Comparison of ENCODE assay signal across 8 mouse cellular contexts in the genomic region with DNA sequence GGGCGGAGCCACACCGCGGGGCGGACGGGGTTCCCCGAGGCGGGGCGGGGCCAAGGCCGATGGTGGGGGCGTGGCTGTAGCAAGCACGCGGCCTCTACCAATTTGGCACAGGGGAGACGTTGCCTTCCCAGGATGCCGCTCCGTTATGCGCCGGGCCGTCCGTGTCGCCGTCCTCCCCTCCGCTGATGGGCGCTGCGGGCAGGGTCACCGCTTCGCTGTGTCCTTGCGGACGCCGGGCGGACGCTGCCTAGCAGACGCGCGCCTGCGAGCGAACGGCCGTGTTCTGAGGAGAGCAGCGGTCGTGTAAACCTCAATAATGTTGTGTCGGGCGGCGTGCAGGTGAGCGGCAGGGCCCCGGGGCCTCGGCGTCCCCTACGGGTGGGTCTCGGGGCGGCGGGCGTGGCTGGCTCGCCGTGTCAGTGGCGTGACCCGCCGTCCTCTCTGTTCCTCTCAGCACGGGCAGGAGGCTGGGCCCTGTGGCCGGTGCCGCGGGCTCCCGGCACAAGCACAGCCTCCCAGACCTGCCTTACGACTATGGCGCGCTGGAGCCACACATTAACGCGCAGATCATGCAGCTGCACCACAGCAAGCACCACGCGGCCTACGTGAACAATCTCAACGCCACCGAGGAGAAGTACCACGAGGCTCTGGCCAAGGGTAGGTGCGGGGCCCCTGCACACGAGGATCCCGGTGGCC. TPM values are rescaled to one million over a fixed set of nuclear protein-coding genes. Genes with fewer than 3 reads are reported as not detected.
A peak's percentile ranks its signal among the peaks of the same experiment; 100 is the strongest.
DNase-seq lines count a peak whose midpoint lies in the region; ATAC-seq and TF ChIP-seq lines count a peak whose summit lies in the region.

No protein-coding gene starts in this region.

- H3K4me3 ChIP-seq in G1E (ENCODE audit: low read depth, low read length), result peak overlapping the region; percentile 89
- peak overlapping the region; percentile 91 for H3K4me3 ChIP-seq in forebrain, embryonic 16.5 days (replicated peaks; ENCODE audit: low read length)
- H3K4me3 ChIP-seq in lung, embryonic 15.5 days, result peak overlapping the region; percentile 90

- TF ChIP-seq CTCF in G1E (IDR thresholded peaks at IDR 0.05; ENCODE audit: low read depth, low read length), result no peak

- peaks cover 24% of the 10 kb centered on the region for H3K36me3 ChIP-seq in G1E (replicated peaks)
- peaks cover 4% of the 10 kb centered on the region for H3K36me3 ChIP-seq in forebrain, embryonic 16.5 days (ENCODE audit: control insufficient read depth, insufficient read depth)
- H3K36me3 ChIP-seq in lung, embryonic 15.5 days, result peaks cover 20% of the 10 kb centered on the region

- WGBS in forebrain, embryonic 16.5 days, result under 1% methylated on average over 72 of the region's 76 CpGs
- under 1% methylated on average over 76 of the region's 76 CpGs for WGBS in lung, embryonic 15.5 days

- H3K4me1 ChIP-seq in G1E (ENCODE audit: insufficient read depth, low read depth, low read length), result peaks cover 18% of the 10 kb centered on the region
- peaks cover 15% of the 10 kb centered on the region for H3K4me1 ChIP-seq in forebrain, embryonic 16.5 days (replicated peaks; ENCODE audit: control insufficient read depth, insufficient read depth, low read length)
- peaks cover 12% of the 10 kb centered on the region for H3K4me1 ChIP-seq in lung, embryonic 15.5 days

- H3K27ac ChIP-seq in forebrain, embryonic 16.5 days (ENCODE audit: low read length), result peak overlapping the region; percentile 73
- H3K27ac ChIP-seq in lung, embryonic 15.5 days, result peak overlapping the region; percentile 90

- H3K4me2 ChIP-seq in forebrain, embryonic 16.5 days (ENCODE audit: low read length), result peak overlapping the region; percentile 63
- H3K4me2 ChIP-seq in lung, embryonic 15.5 days, result peak overlapping the region; percentile 72

- 0 out of 2 replicates have a peak, but pooled peaks cover 2% of the 10 kb centered on the region for H3K9me3 ChIP-seq in G1E (replicated peaks)
- no peaks in the 10 kb centered on the region for H3K9me3 ChIP-seq in forebrain, embryonic 16.5 days (ENCODE audit: control insufficient read depth, low read length)
- no peaks in the 10 kb centered on the region for H3K9me3 ChIP-seq in lung, embryonic 15.5 days

- peak; percentile 91 for DNase-seq in G1E (ENCODE audit: low spot score)
- DNase-seq in cerebellum, adult 18-20 months, result peak; percentile 99
- peak; percentile 100 for DNase-seq in heart, postnatal 4 days
- peak; percentile 96 to 97 for DNase-seq in layer of hippocampus, adult 8-10 months (ENCODE audit: low spot score in 2 of 2)
- peak; percentile 99 for DNase-seq in ovary, adult 18-20 months (ENCODE audit: low spot score)
- peak; percentile 92 for DNase-seq in thymus, postnatal 0 days (ENCODE audit: low spot score)

- no peaks in the 10 kb centered on the region for H3K27me3 ChIP-seq in G1E (ENCODE audit: insufficient read depth, low read length)
- no peaks in the 10 kb centered on the region for H3K27me3 ChIP-seq in forebrain, embryonic 16.5 days (replicated peaks; ENCODE audit: control insufficient read depth, insufficient read depth, low read length)
- H3K27me3 ChIP-seq in lung, embryonic 15.5 days, result no peaks in the 10 kb centered on the region

- H3K9ac ChIP-seq in forebrain, embryonic 16.5 days (replicated peaks; ENCODE audit: low read depth, low read length), result peak overlapping the region; percentile 86
- peak overlapping the region; percentile 69 for H3K9ac ChIP-seq in lung, embryonic 15.5 days

- peak; percentile 92 for ATAC-seq in G1E (ENCODE audit: extremely low read depth, insufficient number of reproducible peaks, low FRiP score, poor library complexity, severe bottlenecking)
- peak; percentile 98 for ATAC-seq in forebrain, embryonic 16.5 days
- ATAC-seq in lung, embryonic 15.5 days (ENCODE audit: borderline replicate concordance, extremely low read depth, low FRiP score, low TSS enrichment), result peak; percentile 98

RNA-seq across cellular contexts. Expression of gene Sod2, which starts 1.2 kb away (rescaled TPM):
- total RNA-seq in G1E (2014; fragmentation: Nextera tagmentation), result 107 and 144 TPM in 2 replicates
- 102 and 111 TPM in 2 replicates for total RNA-seq in G1E (2017)
- 407 and 592 TPM in 2 replicates for polyA plus RNA-seq in G1E (2012)
- 107 and 120 TPM in 2 replicates for polyA plus RNA-seq in forebrain, embryonic 16.5 days (2015; fragmentation: Nextera tagmentation; extraction: Ambion mirVana)
- total RNA-seq in heart, postnatal 4 days (2021), result 100 to 1,000 TPM; 589 to 631 TPM
- 100 to 1,000 TPM; 219 to 252 (median 242) TPM for total RNA-seq in layer of hippocampus, adult 8-10 months (2022)
- polyA plus RNA-seq in lung, embryonic 15.5 days (2015; fragmentation: Nextera tagmentation; extraction: Ambion mirVana), result 101 and 106 TPM in 2 replicates
- polyA plus RNA-seq in thymus, postnatal 0 days (2015; fragmentation: Nextera tagmentation; extraction: Ambion mirVana), result 133 and 143 TPM in 2 replicates

RNA-seq across cellular contexts. Expression of gene Wtap, which starts 13.9 kb away (rescaled TPM):
- 103 and 107 TPM in 2 replicates for total RNA-seq in G1E (2014; fragmentation: Nextera tagmentation)
- total RNA-seq in G1E (2017), result 150 and 173 TPM in 2 replicates
- 37.5 and 44.0 TPM in 2 replicates for polyA plus RNA-seq in G1E (2012)
- 155 and 168 TPM in 2 replicates for polyA plus RNA-seq in forebrain, embryonic 16.5 days (2015; fragmentation: Nextera tagmentation; extraction: Ambion mirVana)
- total RNA-seq in heart, postnatal 4 days (2021), result 10 to 100 TPM; 54.9 to 56.8 TPM
- total RNA-seq in layer of hippocampus, adult 8-10 months (2022), result 10 to 100 TPM; 54.6 to 58.4 (median 55.5) TPM
- 115 and 129 TPM in 2 replicates for polyA plus RNA-seq in lung, embryonic 15.5 days (2015; fragmentation: Nextera tagmentation; extraction: Ambion mirVana)
- polyA plus RNA-seq in thymus, postnatal 0 days (2015; fragmentation: Nextera tagmentation; extraction: Ambion mirVana), result 185 and 210 TPM in 2 replicates

RNA-seq across cellular contexts. Expression of gene Gpr31b, which starts 44.2 kb away (rescaled TPM):
- total RNA-seq in G1E (2014; fragmentation: Nextera tagmentation) (not detected in 2 replicates), G1E (2017) (0.17 and 0.27 TPM in 2 replicates)
- not detected in 2 replicates for polyA plus RNA-seq in G1E (2012)
- 0.25 and 0.58 TPM in 2 replicates for polyA plus RNA-seq in forebrain, embryonic 16.5 days (2015; fragmentation: Nextera tagmentation; extraction: Ambion mirVana)
- under 1 TPM in 1 of 2 experiments, not detected in 1; 0.23 TPM for total RNA-seq in heart, postnatal 4 days (2021)
- not detected for total RNA-seq in layer of hippocampus, adult 8-10 months (2022)
- polyA plus RNA-seq in lung, embryonic 15.5 days (2015; fragmentation: Nextera tagmentation; extraction: Ambion mirVana), result 0.26 TPM in 1 of 2 replicates, not detected in the other
- polyA plus RNA-seq in thymus, postnatal 0 days (2015; fragmentation: Nextera tagmentation; extraction: Ambion mirVana), result 0.16 TPM in 1 of 2 replicates, not detected in the other

RNA-seq across cellular contexts. Expression of gene Acat2, which starts 47.3 kb away (rescaled TPM):
- total RNA-seq in G1E (2014; fragmentation: Nextera tagmentation) (27.5 and 36.6 TPM in 2 replicates), G1E (2017) (91.9 and 98.6 TPM in 2 replicates)
- 10.3 and 14.4 TPM in 2 replicates for polyA plus RNA-seq in G1E (2012)
- 336 and 338 TPM in 2 replicates for polyA plus RNA-seq in forebrain, embryonic 16.5 days (2015; fragmentation: Nextera tagmentation; extraction: Ambion mirVana)
- 10 to 100 TPM; 20.3 to 21.1 TPM for total RNA-seq in heart, postnatal 4 days (2021)
- total RNA-seq in layer of hippocampus, adult 8-10 months (2022), result 10 to 100 TPM; 45.6 to 65.8 (median 56.4) TPM
- 116 and 117 TPM in 2 replicates for polyA plus RNA-seq in lung, embryonic 15.5 days (2015; fragmentation: Nextera tagmentation; extraction: Ambion mirVana)
- polyA plus RNA-seq in thymus, postnatal 0 days (2015; fragmentation: Nextera tagmentation; extraction: Ambion mirVana), result 67.7 and 69.2 TPM in 2 replicates

RNA-seq across cellular contexts. Expression of gene Tcp10b, which starts 53.0 kb away (rescaled TPM):
- total RNA-seq in G1E (2014; fragmentation: Nextera tagmentation) (not detected in 2 replicates), G1E (2017) (0.06 TPM in 1 of 2 replicates, not detected in the other)
- polyA plus RNA-seq in G1E (2012), result not detected in 2 replicates
- polyA plus RNA-seq in forebrain, embryonic 16.5 days (2015; fragmentation: Nextera tagmentation; extraction: Ambion mirVana), result 0.17 TPM in 1 of 2 replicates, not detected in the other
- 1 to 10 TPM in 1 of 2 experiments, under 1 TPM in 1; 0.34 to 1.2 TPM for total RNA-seq in heart, postnatal 4 days (2021)
- total RNA-seq in layer of hippocampus, adult 8-10 months (2022), result 1 to 10 TPM in 2 of 4 experiments, under 1 TPM in 2; 0.61 to 1.1 (median 0.94) TPM
- not detected in 2 replicates for polyA plus RNA-seq in lung, embryonic 15.5 days (2015; fragmentation: Nextera tagmentation; extraction: Ambion mirVana)
- 0.21 TPM in 1 of 2 replicates, not detected in the other for polyA plus RNA-seq in thymus, postnatal 0 days (2015; fragmentation: Nextera tagmentation; extraction: Ambion mirVana)

Comparison
In these comparisons a context has a peak if more than half of its experiments do, and no peak if none do; other contexts are left out.
1. Peak in every context shown above with its lines: DNase-seq, ATAC-seq, H3K4me3 ChIP-seq and H3K27ac ChIP-seq.